Mouse (Mus musculus) CH12.LX (cell line): ENCODE measurements around the gene Trim71.
A peak's percentile ranks its signal among the peaks of the same experiment; 100 is the strongest.

Experiments used
- CTCF ChIP-seq, 2 experiments: IDR thresholded peaks in 1 of 2; conservative IDR thresholded peaks in 1 of 2; 2 replicates each; pipeline ENCODE4 v1.5.1; 2011 to 2012; ENCODE audit warnings: low read depth in 2 of 2, low read length in 2 of 2, improper control_type of control experiment in 1 of 2, inconsistent platforms in 1 of 2, mild to moderate bottlenecking in 1 of 2, moderate library complexity in 1 of 2
- IRF4 ChIP-seq: IDR thresholded peaks from 2 replicates; pipeline ENCODE4 v1.6.1; 2014; ENCODE audit warnings: low read depth, mild to moderate bottlenecking, inconsistent platforms, low read length, improper control_type of control experiment
- TCF12 ChIP-seq: IDR thresholded peaks from 2 replicates; pipeline ENCODE4 v1.6.1; 2014; ENCODE audit warnings: low read depth, mild to moderate bottlenecking, inconsistent platforms, low read length, improper control_type of control experiment

GRCm38 (mm10) chr9:114487481-114488258 is 76.5 kb downstream of the Trim71 start:
- TF ChIP-seq CTCF (conservative IDR thresholded peaks at IDR 0.05 in 1 of 2, IDR thresholded peaks at IDR 0.05 in 1 of 2; ENCODE audit: low read depth in 2 of 2, low read length in 2 of 2), result no peak
- peak; percentile 93 for TF ChIP-seq IRF4
- peak; percentile 57; the same call in 1 of the 2 replicates for TF ChIP-seq TCF12
